ENCODE assay signal across 20 mouse cellular contexts in the genomic region with DNA sequence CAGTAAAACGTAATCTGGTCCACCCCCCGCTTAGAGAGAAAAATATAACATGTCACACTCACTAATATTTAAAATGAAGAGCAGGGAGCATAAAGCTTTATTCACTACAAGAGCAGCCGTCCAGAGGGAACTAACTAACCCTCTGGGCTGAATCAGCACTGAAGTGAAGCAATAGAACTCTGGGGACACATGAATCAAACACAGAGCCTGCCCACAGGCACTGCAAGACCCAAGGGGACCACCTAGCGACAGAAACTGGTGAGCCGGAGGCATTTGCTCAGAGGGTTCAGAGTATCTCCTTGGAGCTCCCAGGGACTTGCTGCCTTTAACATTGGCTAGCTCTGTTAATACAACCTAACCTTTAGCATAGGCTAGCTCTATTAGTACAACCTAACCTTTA. TPM values are rescaled to one million over a fixed set of nuclear protein-coding genes. Genes with fewer than 3 reads are reported as not detected.
"Had no signal": no experiment of that assay in that cellular context is flagged by ENCODE, and none has a peak within 500 bp of the region (broad histone marks: within the 10 kb centered on the region; RNA-seq: fewer than 3 reads in every experiment).

No protein-coding gene starts in this region.

- H3K4me3 ChIP-seq: kidney, embryonic 15.5 days; limb, embryonic 13.5 days; lung, embryonic 15.5 days; megakaryocyte, embryonic 14.5 days; neural tube, embryonic 12.5 days; stomach, embryonic 15.5 days had no signal

- DNase-seq: kidney, adult 2 months; kidney, postnatal 36 days; left cerebral cortex, postnatal 4 days; midbrain, embryonic 14.5 days; retina, postnatal 1 day; right cerebral cortex, postnatal 4 days; spleen, adult 18-20 months; thymus, adult 2 months; thymus, postnatal 25 days had no signal

- H3K27ac ChIP-seq: kidney, embryonic 15.5 days; limb, embryonic 13.5 days; lung, embryonic 15.5 days; macrophage; neural tube, embryonic 12.5 days; stomach, embryonic 15.5 days had no signal

RNA-seq across cellular contexts. Expression of a gene that starts 5.1 kb away (rescaled TPM):
- total RNA-seq: left cerebral cortex, postnatal 10 days; left cerebral cortex, postnatal 4 days; liver, adult 2 months; neutrophil, adult 5-6 weeks had no signal

RNA-seq across cellular contexts. Expression of a gene that starts 9.1 kb away (rescaled TPM):
- total RNA-seq: neutrophil, adult 5-6 weeks had no signal

RNA-seq across cellular contexts. Expression of a gene that starts 10.6 kb away (rescaled TPM):
- total RNA-seq: neutrophil, adult 5-6 weeks had no signal

RNA-seq across cellular contexts. Expression of a gene that starts 34.8 kb away (rescaled TPM):
- total RNA-seq: layer of hippocampus, adult 18-20 months; neutrophil, adult 5-6 weeks had no signal
